Mouse (Mus musculus) liver, embryonic 16.5 days (tissue): Measurements from ENCODE around the gene Slc22a13. TPM values are rescaled to one million over a fixed set of nuclear protein-coding genes. Genes with fewer than 3 reads are reported as not detected.

Experiments used
- ATAC-seq: fragments of 200-750 bp; cut with Nextera tagmentation; 2 replicates; pipeline ENCODE4 v1.8.0; 2017; ENCODE audit warnings: low read depth, mild to moderate bottlenecking, moderate number of reproducible peaks, moderate library complexity
- H3K27ac ChIP-seq: fragments of 300-500 bp; sonication (generic); 2 replicates; pipeline ENCODE4 v1.5.1; 2014; ENCODE audit warnings: mild to moderate bottlenecking, low read length
- H3K27me3 ChIP-seq: fragments of 300-500 bp; sonication (generic); 2 replicates; pipeline ENCODE4 v1.6.1; 2014; ENCODE audit warnings: low read depth, low read length, mixed read lengths; ENCODE audit not compliant: control insufficient read depth, insufficient read depth
- H3K36me3 ChIP-seq: fragments of 300-500 bp; sonication (generic); 2 replicates; pipeline ENCODE4 v1.6.1; 2014; ENCODE audit warnings: mild to moderate bottlenecking; ENCODE audit not compliant: control insufficient read depth, insufficient read depth
- H3K4me1 ChIP-seq: fragments of 300-500 bp; sonication (generic); 2 replicates; pipeline ENCODE4 v1.6.1; 2014; ENCODE audit warnings: low read depth, low read length, mixed read lengths; ENCODE audit not compliant: control insufficient read depth
- H3K4me2 ChIP-seq: fragments of 300-500 bp; sonication (generic); 2 replicates; pipeline ENCODE4 v1.6.1; 2014; ENCODE audit warnings: low read depth, low read length, mixed read lengths
- H3K4me3 ChIP-seq: fragments of 300-500 bp; sonication (generic); 2 replicates; pipeline ENCODE4 v1.5.1; 2014; ENCODE audit warnings: low read depth, mild to moderate bottlenecking, low read length
- H3K9ac ChIP-seq: fragments of 300-500 bp; sonication (generic); 2 replicates; pipeline ENCODE4 v1.6.1; 2014; ENCODE audit warnings: low read depth, low read length
- H3K9me3 ChIP-seq: fragments of 300-500 bp; sonication (generic); replicated peaks from 2 replicates; pipeline ENCODE4 v1.6.1; 2016; ENCODE audit warnings: low read length; ENCODE audit not compliant: control insufficient read depth
- WGBS: fragments of 180-500 bp; shearing (Covaris S2); extraction: QIAGEN DNeasy Blood & Tissue Kit; methylation state at CpG from one replicate; pipeline ENCODE4 v1.1.7; 2014; ENCODE audit not compliant: insufficient replicate concordance; 5-methylcytosine and 5-hydroxymethylcytosine counted together
- polyA plus RNA-seq: library from polyadenylated mRNA; unstranded; fragments of >200 nt; fragmentation: Nextera tagmentation; extraction: Ambion mirVana; gene quantifications from 2 replicates; pipeline ENCODE4 v1.2.1, GENCODE M21; 2015

The Slc22a13 gene
- 0.08 TPM in 1 of 2 replicates, not detected in the other for polyA plus RNA-seq

DNA sequence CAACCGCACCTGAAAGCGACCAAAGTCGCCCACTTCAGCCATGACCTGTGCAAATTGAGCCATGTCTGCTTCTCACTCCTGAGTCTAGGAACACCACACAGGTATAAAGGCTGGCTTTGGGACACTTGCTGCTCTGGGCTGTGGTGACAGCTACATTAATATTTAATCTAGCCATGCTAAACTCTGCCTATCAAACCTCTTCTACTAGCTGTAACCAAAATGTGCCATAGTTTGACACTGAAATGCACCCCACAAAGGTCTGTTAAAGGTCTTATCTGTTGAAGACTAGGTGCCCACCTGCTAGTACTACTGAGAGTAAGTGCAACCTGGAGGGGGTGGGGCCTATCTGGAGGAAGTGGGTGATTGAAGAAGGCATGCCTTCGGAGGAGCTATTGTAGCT is at the start of gene Slc22a13:
Slc22a13 (minus strand) TSS at position 101 of the 400 bp plus-strand sequence.
- WGBS = 70% methylated on average over 4 of the region's 4 CpGs

GRCm38 (mm10) chr9:119258128-119258527 is 49.2 kb upstream of the Slc22a13 start:
- Histone ChIP-seq H3K9ac (no peak overlapping the region), H3K27ac (no peak overlapping the region), H3K27me3 (no peaks in the 10 kb centered on the region), H3K4me2 (no peak overlapping the region), H3K36me3 (peaks cover 6% of the 10 kb centered on the region), H3K4me1 (no peaks in the 10 kb centered on the region), H3K4me3 (no peak overlapping the region), H3K9me3 (no peaks in the 10 kb centered on the region)
- 69% methylated on average over 5 of the region's 5 CpGs for WGBS
- no peak for ATAC-seq

More for the DNA sequence above, at the start of gene Slc22a13:
- Histone ChIP-seq H3K27ac (no peak within 1 kb of the TSS), H3K4me3 (no peak within 1 kb of the TSS), H3K9me3 (no peaks in the 10 kb centered on the region), H3K9ac (no peak within 1 kb of the TSS), H3K4me1 (no peaks in the 10 kb centered on the region), H3K27me3 (no peaks in the 10 kb centered on the region), H3K4me2 (no peak within 1 kb of the TSS), H3K36me3 (no peaks in the 10 kb centered on the region)
- ATAC-seq = no peak

DNA sequence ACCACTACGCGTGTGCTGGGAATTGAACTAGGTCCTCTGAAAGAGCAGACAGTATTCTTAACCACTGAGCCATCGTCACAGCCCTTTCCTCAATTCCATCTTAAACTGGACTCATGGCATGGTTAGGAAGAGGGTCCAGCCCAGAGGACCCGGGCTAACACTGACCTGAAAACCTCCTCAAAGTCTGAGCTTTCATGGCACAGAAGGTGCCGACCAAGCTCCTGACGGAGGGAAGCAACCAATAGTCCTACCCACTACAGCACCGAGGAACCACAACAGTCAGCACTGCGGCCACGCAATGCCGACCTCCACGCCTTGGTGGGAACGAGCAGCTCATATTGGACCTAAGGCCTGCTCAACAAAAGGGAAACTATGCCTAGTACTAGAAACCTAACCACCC is 47.3 kb upstream of the Slc22a13 start:
- H3K4me2 ChIP-seq = no peak overlapping the region
- no peaks in the 10 kb centered on the region for H3K27me3 ChIP-seq
- H3K4me1 ChIP-seq = no peaks in the 10 kb centered on the region
- H3K9ac ChIP-seq = no peak overlapping the region
- H3K9me3 ChIP-seq = no peaks in the 10 kb centered on the region
- H3K4me3 ChIP-seq = no peak overlapping the region
- no peak for ATAC-seq
- no peak overlapping the region for H3K27ac ChIP-seq
- 85% methylated on average over 12 of the region's 12 CpGs for WGBS
- peaks cover 6% of the 10 kb centered on the region for H3K36me3 ChIP-seq

DNA sequence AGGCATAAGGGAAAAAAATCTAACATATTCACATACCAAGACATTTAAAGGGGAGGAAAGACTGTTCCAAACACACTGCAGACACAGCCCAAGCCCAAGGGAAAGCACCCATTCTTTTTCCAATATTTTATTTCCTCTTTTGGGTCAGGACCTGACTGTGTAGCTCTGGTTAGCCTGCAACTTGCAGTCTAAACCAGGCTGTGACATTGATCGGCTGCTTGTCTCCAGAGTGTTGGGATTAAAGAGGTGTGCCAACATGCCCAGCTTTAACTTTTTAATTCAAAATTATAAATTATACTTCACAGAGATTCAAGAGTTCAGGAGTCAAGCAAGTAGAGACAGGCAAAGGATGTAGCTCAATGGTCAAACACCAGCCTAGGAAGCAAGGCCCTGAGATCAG is 46.2 kb upstream of the Slc22a13 start:
- Histone ChIP-seq H3K4me3 (no peak overlapping the region), H3K9ac (no peak overlapping the region), H3K9me3 (no peaks in the 10 kb centered on the region), H3K4me2 (no peak overlapping the region), H3K27ac (no peak overlapping the region), H3K36me3 (peaks cover 10% of the 10 kb centered on the region), H3K27me3 (no peaks in the 10 kb centered on the region), H3K4me1 (no peaks in the 10 kb centered on the region)
- ATAC-seq = no peak
- 90% methylated on average over 1 of the region's 1 CpGs for WGBS

GRCm38 (mm10) chr9:119254187-119254586 is 45.3 kb upstream of the Slc22a13 start:
- Histone ChIP-seq H3K9me3 (no peaks in the 10 kb centered on the region), H3K36me3 (peaks cover 10% of the 10 kb centered on the region), H3K27me3 (no peaks in the 10 kb centered on the region), H3K4me3 (no peak overlapping the region), H3K4me1 (no peaks in the 10 kb centered on the region), H3K9ac (no peak overlapping the region), H3K4me2 (no peak overlapping the region), H3K27ac (no peak overlapping the region)
- 78% methylated on average over 2 of the region's 2 CpGs for WGBS
- ATAC-seq = no peak

GRCm38 (mm10) chr9:119247996-119248395 is 39.1 kb upstream of the Slc22a13 start:
- 46% methylated on average over 5 of the region's 5 CpGs for WGBS
- no peak overlapping the region for H3K9ac ChIP-seq
- no peak for ATAC-seq
- H3K4me2 ChIP-seq = no peak overlapping the region
- no peaks in the 10 kb centered on the region for H3K27me3 ChIP-seq
- H3K9me3 ChIP-seq = no peaks in the 10 kb centered on the region
- no peak overlapping the region for H3K27ac ChIP-seq
- no peak overlapping the region for H3K4me3 ChIP-seq
- no peaks in the 10 kb centered on the region for H3K4me1 ChIP-seq
- H3K36me3 ChIP-seq = peaks cover 9% of the 10 kb centered on the region

GRCm38 (mm10) chr9:119246826-119247225 is 37.9 kb upstream of the Slc22a13 start:
- no peak for ATAC-seq
- no peak overlapping the region for H3K4me2 ChIP-seq
- H3K9me3 ChIP-seq = no peaks in the 10 kb centered on the region
- no peak overlapping the region for H3K27ac ChIP-seq
- no peak overlapping the region for H3K4me3 ChIP-seq
- H3K4me1 ChIP-seq = no peaks in the 10 kb centered on the region
- no peak overlapping the region for H3K9ac ChIP-seq
- H3K27me3 ChIP-seq = no peaks in the 10 kb centered on the region
- WGBS = 78% methylated on average over 5 of the region's 5 CpGs
- peaks cover 9% of the 10 kb centered on the region for H3K36me3 ChIP-seq

- H3K9me3 ChIP-seq = no peaks in the 10 kb centered on the region
- no peak overlapping the region for H3K4me3 ChIP-seq
- WGBS = 78% methylated on average over 3 of the region's 3 CpGs
- H3K27ac ChIP-seq = no peak overlapping the region
- no peaks in the 10 kb centered on the region for H3K27me3 ChIP-seq
- no peak overlapping the region for H3K9ac ChIP-seq
- no peak overlapping the region for H3K4me2 ChIP-seq
- no peak for ATAC-seq
- no peaks in the 10 kb centered on the region for H3K4me1 ChIP-seq
- peaks cover 4% of the 10 kb centered on the region; the same call in 1 of the 2 replicates for H3K36me3 ChIP-seq
Observed at GRCm38 (mm10) chr9:119243981-119244380, 35.1 kb upstream of the Slc22a13 start.

DNA sequence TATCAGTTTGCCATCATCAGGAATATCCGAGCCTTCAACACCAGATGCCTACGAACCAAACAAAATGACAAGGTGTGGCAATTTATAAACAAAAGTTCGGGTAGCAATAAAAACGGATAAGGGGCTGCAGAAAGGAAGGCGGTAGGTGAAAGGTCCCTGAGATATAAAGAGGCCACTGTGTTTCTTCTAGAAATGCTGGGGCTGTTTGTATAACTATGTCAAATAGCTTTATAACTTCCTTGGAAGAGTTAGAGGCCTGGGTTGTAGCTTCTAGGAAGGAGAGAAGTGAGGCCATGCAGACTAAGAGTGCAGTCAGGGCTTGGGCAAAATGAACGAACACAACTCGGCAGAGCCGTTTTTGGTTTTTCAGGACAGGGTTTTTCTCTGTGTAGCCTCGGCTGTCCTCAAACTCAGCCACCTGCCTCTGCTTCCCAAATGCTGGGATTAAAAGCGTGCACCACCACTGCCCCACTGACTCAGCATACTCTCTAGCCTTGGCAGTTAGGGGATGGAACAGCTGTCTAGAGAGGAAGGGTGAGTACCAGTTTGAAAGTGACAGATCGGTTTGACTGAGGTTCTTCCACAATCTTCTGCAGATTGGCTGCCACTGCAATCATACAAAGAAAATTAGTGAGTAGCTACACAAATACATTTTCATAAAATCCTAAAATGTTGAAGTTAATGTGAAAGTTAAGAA is 32.4 kb upstream of the Slc22a13 start:
- Histone ChIP-seq H3K27me3 (no peaks in the 10 kb centered on the region), H3K4me1 (no peaks in the 10 kb centered on the region), H3K36me3 (peaks cover 4% of the 10 kb centered on the region; the same call in 1 of the 2 replicates), H3K9me3 (no peaks in the 10 kb centered on the region), H3K9ac (no peak overlapping the region), H3K4me2 (no peak overlapping the region), H3K4me3 (no peak overlapping the region), H3K27ac (no peak overlapping the region)
- ATAC-seq = no peak
- WGBS = 78% methylated on average over 11 of the region's 11 CpGs
